In the genomic region with DNA sequence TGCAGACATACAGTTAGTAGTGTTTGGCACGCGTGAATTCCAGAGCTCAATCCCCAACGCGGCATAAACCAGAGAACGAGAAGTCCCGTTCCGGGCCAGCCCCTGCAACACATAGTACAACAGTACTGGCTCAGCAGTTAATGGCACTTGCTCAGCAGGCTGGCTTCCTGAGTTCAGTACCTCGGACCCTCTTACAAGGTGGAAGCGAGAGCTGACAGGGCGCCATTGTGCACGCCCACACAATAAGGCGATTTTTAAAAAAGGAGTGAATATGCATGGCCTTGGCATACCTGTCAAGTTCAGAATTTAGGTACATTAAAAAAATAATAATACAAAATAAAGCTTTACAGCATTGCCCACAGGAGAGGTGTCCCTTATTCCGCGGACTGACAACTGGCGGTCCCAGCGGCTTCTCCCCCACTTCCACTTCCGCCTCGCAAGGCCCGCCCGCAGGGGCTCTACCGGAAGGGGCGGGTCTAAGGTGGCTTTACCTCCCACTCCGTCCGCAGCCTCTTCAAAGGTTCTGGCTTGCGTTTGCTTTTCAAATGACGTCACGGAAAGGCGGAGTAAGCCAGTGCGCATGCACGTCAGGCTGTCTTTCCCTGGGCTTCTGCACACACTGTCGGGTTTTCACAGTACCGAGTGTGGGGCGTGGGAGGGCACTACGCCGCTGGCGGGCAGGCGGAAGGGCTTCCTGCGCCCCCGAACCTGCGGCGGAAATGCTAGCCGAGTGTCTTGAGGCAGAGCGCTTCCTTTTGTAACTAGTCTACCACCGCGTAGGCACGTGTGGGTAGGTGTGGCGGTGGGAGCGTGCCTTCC, we compare ENCODE assay signal across 8 mouse cellular contexts. TPM values are rescaled to one million over a fixed set of nuclear protein-coding genes. Genes with fewer than 3 reads are reported as not detected.
DNase-seq lines count a peak whose midpoint lies in the region; ATAC-seq and TF ChIP-seq lines count a peak whose summit lies in the region.

No protein-coding gene starts in this region.

- no peaks in the 10 kb centered on the region for H3K9me3 ChIP-seq in embryonic facial prominence, embryonic 14.5 days (ENCODE audit: control insufficient read depth, low read length)
- no peaks in the 10 kb centered on the region for H3K9me3 ChIP-seq in limb, embryonic 13.5 days
- no peaks in the 10 kb centered on the region for H3K9me3 ChIP-seq in midbrain, embryonic 16.5 days (replicated peaks; ENCODE audit: control insufficient read depth, low read length, poor library complexity, severe bottlenecking)

- H3K4me2 ChIP-seq in embryonic facial prominence, embryonic 14.5 days (ENCODE audit: low read depth, low read length), result peak overlapping the region; percentile 70
- H3K4me2 ChIP-seq in limb, embryonic 13.5 days (replicated peaks), result peak overlapping the region; percentile 82
- peak overlapping the region; percentile 73 for H3K4me2 ChIP-seq in midbrain, embryonic 16.5 days (ENCODE audit: low read length)

- peak; percentile 97 for TF ChIP-seq POLR2A in heart, adult 2 months (IDR thresholded peaks at IDR 0.05; ENCODE audit: insufficient read depth, low read depth, low read length)

- no peak for TF ChIP-seq CTCF in heart, adult 2 months (IDR thresholded peaks at IDR 0.05)

- peak overlapping the region; percentile 77 for H3K9ac ChIP-seq in embryonic facial prominence, embryonic 14.5 days (ENCODE audit: low read depth, low read length)
- peak overlapping the region; percentile 96 for H3K9ac ChIP-seq in heart, adult 2 months (ENCODE audit: low read depth, low read length)
- peak overlapping the region; percentile 82 for H3K9ac ChIP-seq in limb, embryonic 13.5 days
- H3K9ac ChIP-seq in midbrain, embryonic 16.5 days (ENCODE audit: low read depth, low read length), result peak overlapping the region; percentile 82

- no peaks in the 10 kb centered on the region for H3K27me3 ChIP-seq in embryonic facial prominence, embryonic 14.5 days (replicated peaks; ENCODE audit: control insufficient read depth, insufficient read depth, low read length)
- H3K27me3 ChIP-seq in heart, adult 2 months (ENCODE audit: control insufficient read depth, insufficient read depth, low read length), result no peaks in the 10 kb centered on the region
- H3K27me3 ChIP-seq in limb, embryonic 13.5 days, result no peaks in the 10 kb centered on the region
- H3K27me3 ChIP-seq in midbrain, embryonic 16.5 days (ENCODE audit: control insufficient read depth, insufficient read depth, low read depth, low read length), result no peaks in the 10 kb centered on the region

- no peaks in the 10 kb centered on the region; the same call in 1 of the 2 replicates for H3K36me3 ChIP-seq in embryonic facial prominence, embryonic 14.5 days (ENCODE audit: control insufficient read depth, insufficient read depth, low read length)
- no peaks in the 10 kb centered on the region for H3K36me3 ChIP-seq in heart, adult 2 months (ENCODE audit: control insufficient read depth, insufficient read depth, low read length)
- no peaks in the 10 kb centered on the region; the same call in none of the 2 replicates for H3K36me3 ChIP-seq in limb, embryonic 13.5 days
- H3K36me3 ChIP-seq in midbrain, embryonic 16.5 days (ENCODE audit: control insufficient read depth, insufficient read depth, low read length), result no peaks in the 10 kb centered on the region

- TF ChIP-seq EP300 in heart, adult 2 months (IDR thresholded peaks at IDR 0.05; ENCODE audit: insufficient read depth, low read depth, low read length), result peak; percentile 82

- no peaks in the 10 kb centered on the region for H3K79me2 ChIP-seq in heart, adult 2 months (replicated peaks; ENCODE audit: control insufficient read depth, insufficient read depth, low read length)

- peak overlapping the region; percentile 61 for H3K4me3 ChIP-seq in embryonic facial prominence, embryonic 14.5 days (ENCODE audit: low read depth, low read length)
- H3K4me3 ChIP-seq in heart, adult 2 months, result peak overlapping the region; percentile 87
- peak overlapping the region; percentile 63 for H3K4me3 ChIP-seq in limb, embryonic 13.5 days
- peak overlapping the region; percentile 63 for H3K4me3 ChIP-seq in midbrain, embryonic 16.5 days (ENCODE audit: low read depth, low read length)

- peak overlapping the region; percentile 83 for H3K27ac ChIP-seq in embryonic facial prominence, embryonic 14.5 days (replicated peaks; ENCODE audit: low read depth, low read length)
- H3K27ac ChIP-seq in heart, adult 2 months, result peak overlapping the region; percentile 95
- H3K27ac ChIP-seq in limb, embryonic 13.5 days, result peak overlapping the region; percentile 83
- H3K27ac ChIP-seq in midbrain, embryonic 16.5 days (ENCODE audit: low read length), result peak overlapping the region; percentile 86

- intact Hi-C loops in heart, adult 2 months (cut with DNase I), result loop anchor here (1.0 kb wide), 1 partner anchor 43 kb away; the partner anchor contains the start of gene Diexf

- under 1% methylated on average over 48 of the region's 48 CpGs for WGBS in embryonic facial prominence, embryonic 14.5 days
- WGBS in heart, adult 2 months, result under 1% methylated on average over 48 of the region's 48 CpGs
- under 1% methylated on average over 48 of the region's 48 CpGs for WGBS in limb, embryonic 13.5 days
- WGBS in midbrain, embryonic 16.5 days, result under 1% methylated on average over 48 of the region's 48 CpGs

- DNase-seq in 3T3-L1 (ENCODE audit: low read depth, low spot score), result peak; percentile 99
- DNase-seq in adrenal gland, postnatal 4 days (ENCODE audit: low spot score in 2 of 2), result peak; percentile 67 to 86
- peak; percentile 99 for DNase-seq in embryonic facial prominence, embryonic 14.5 days (ENCODE audit: low spot score)
- DNase-seq in heart, adult 2 months, result peak; percentile 96 to 97
- DNase-seq in kidney, adult 8-10 months, result peak; percentile 97
- peak; percentile 88 to 96 for DNase-seq in spleen, postnatal 10 days (ENCODE audit: low spot score in 2 of 2)

- peak; percentile 98 for ATAC-seq in embryonic facial prominence, embryonic 14.5 days (ENCODE audit: low read depth)
- ATAC-seq in limb, embryonic 13.5 days (ENCODE audit: low FRiP score, low read depth), result peak; percentile 99
- ATAC-seq in midbrain, embryonic 16.5 days, result peak; percentile 99

- peaks cover 20% of the 10 kb centered on the region for H3K4me1 ChIP-seq in embryonic facial prominence, embryonic 14.5 days (ENCODE audit: control insufficient read depth, insufficient read depth, low read length)
- H3K4me1 ChIP-seq in heart, adult 2 months (ENCODE audit: control insufficient read depth, insufficient read depth, low read length), result peaks cover 11% of the 10 kb centered on the region
- H3K4me1 ChIP-seq in limb, embryonic 13.5 days, result peaks cover 21% of the 10 kb centered on the region
- peaks cover 14% of the 10 kb centered on the region for H3K4me1 ChIP-seq in midbrain, embryonic 16.5 days (ENCODE audit: control insufficient read depth, insufficient read depth, low read length)

RNA-seq across cellular contexts. Expression of gene A130010J15Rik, which starts 5.4 kb away (rescaled TPM):
- 1 to 10 TPM; 4.8 to 5.7 TPM for total RNA-seq in adrenal gland, postnatal 4 days (2021)
- polyA plus RNA-seq in embryonic facial prominence, embryonic 14.5 days (2014; fragmentation: Nextera tagmentation; extraction: Ambion mirVana), result 12.3 and 16.0 TPM in 2 replicates
- total RNA-seq in heart, adult 2 months (2021), result 1 to 10 TPM; 3.3 to 3.5 TPM
- polyA plus RNA-seq in heart, adult 2 months (2012; rRNA removed), result 2.7 and 5.1 TPM in 2 replicates
- polyA plus RNA-seq in limb, embryonic 13.5 days (2015; fragmentation: Nextera tagmentation; extraction: Ambion mirVana), result 18.1 and 18.2 TPM in 2 replicates
- polyA plus RNA-seq in midbrain, embryonic 16.5 days (2015; fragmentation: Nextera tagmentation; extraction: Ambion mirVana), result 12.6 and 12.9 TPM in 2 replicates

RNA-seq across cellular contexts. Expression of gene Irf6, which starts 20.3 kb away (rescaled TPM):
- 1 to 10 TPM; 3.6 to 4.7 TPM for total RNA-seq in adrenal gland, postnatal 4 days (2021)
- 33.9 and 41.6 TPM in 2 replicates for polyA plus RNA-seq in embryonic facial prominence, embryonic 14.5 days (2014; fragmentation: Nextera tagmentation; extraction: Ambion mirVana)
- 1 to 10 TPM; 1.9 to 2.1 TPM for total RNA-seq in heart, adult 2 months (2021)
- polyA plus RNA-seq in heart, adult 2 months (2012; rRNA removed), result 2.5 and 3.6 TPM in 2 replicates
- 15.1 and 19.4 TPM in 2 replicates for polyA plus RNA-seq in limb, embryonic 13.5 days (2015; fragmentation: Nextera tagmentation; extraction: Ambion mirVana)
- polyA plus RNA-seq in midbrain, embryonic 16.5 days (2015; fragmentation: Nextera tagmentation; extraction: Ambion mirVana), result 0.66 and 0.67 TPM in 2 replicates

RNA-seq across cellular contexts. Expression of gene Traf3ip3, which starts 28.3 kb away (rescaled TPM):
- total RNA-seq in adrenal gland, postnatal 4 days (2021), result 1 to 10 TPM; 3.5 to 7.7 TPM
- polyA plus RNA-seq in embryonic facial prominence, embryonic 14.5 days (2014; fragmentation: Nextera tagmentation; extraction: Ambion mirVana), result 34.7 and 39.3 TPM in 2 replicates
- 1 to 10 TPM in 1 of 2 experiments, under 1 TPM in 1; 0.94 to 2.7 TPM for total RNA-seq in heart, adult 2 months (2021)
- polyA plus RNA-seq in heart, adult 2 months (2012; rRNA removed), result 1.9 and 2.2 TPM in 2 replicates
- 11.6 and 12.2 TPM in 2 replicates for polyA plus RNA-seq in limb, embryonic 13.5 days (2015; fragmentation: Nextera tagmentation; extraction: Ambion mirVana)
- polyA plus RNA-seq in midbrain, embryonic 16.5 days (2015; fragmentation: Nextera tagmentation; extraction: Ambion mirVana), result 0.77 and 1.1 TPM in 2 replicates

RNA-seq across cellular contexts. Expression of gene Lamb3, which starts 34.3 kb away (rescaled TPM):
- 1 to 10 TPM; 1.4 to 1.7 TPM for total RNA-seq in adrenal gland, postnatal 4 days (2021)
- 8.5 and 9.3 TPM in 2 replicates for polyA plus RNA-seq in embryonic facial prominence, embryonic 14.5 days (2014; fragmentation: Nextera tagmentation; extraction: Ambion mirVana)
- 10 to 100 TPM; 11.4 to 11.9 TPM for total RNA-seq in heart, adult 2 months (2021)
- 9.2 and 11.1 TPM in 2 replicates for polyA plus RNA-seq in heart, adult 2 months (2012; rRNA removed)
- polyA plus RNA-seq in limb, embryonic 13.5 days (2015; fragmentation: Nextera tagmentation; extraction: Ambion mirVana), result 2.3 and 3.6 TPM in 2 replicates
- polyA plus RNA-seq in midbrain, embryonic 16.5 days (2015; fragmentation: Nextera tagmentation; extraction: Ambion mirVana), result 0.67 and 0.75 TPM in 2 replicates

RNA-seq across cellular contexts. Expression of gene Diexf, which starts 43.1 kb away (rescaled TPM):
- 10 to 100 TPM; 18.1 to 19.9 TPM for total RNA-seq in adrenal gland, postnatal 4 days (2021)
- 8.6 and 9.6 TPM in 2 replicates for polyA plus RNA-seq in embryonic facial prominence, embryonic 14.5 days (2014; fragmentation: Nextera tagmentation; extraction: Ambion mirVana)
- total RNA-seq in heart, adult 2 months (2021), result 10 to 100 TPM in 1 of 2 experiments, 1 to 10 TPM in 1; 7.8 to 10.2 TPM
- 7.3 and 17.5 TPM in 2 replicates for polyA plus RNA-seq in heart, adult 2 months (2012; rRNA removed)
- polyA plus RNA-seq in limb, embryonic 13.5 days (2015; fragmentation: Nextera tagmentation; extraction: Ambion mirVana), result 9.4 and 10.4 TPM in 2 replicates
- 8.9 and 9.7 TPM in 2 replicates for polyA plus RNA-seq in midbrain, embryonic 16.5 days (2015; fragmentation: Nextera tagmentation; extraction: Ambion mirVana)

Comparison
In these comparisons a context has a peak if more than half of its experiments do, and no peak if none do; other contexts are left out.
1. Peak in every context shown above with its lines: DNase-seq, ATAC-seq, H3K4me3 ChIP-seq and H3K27ac ChIP-seq.